Mouse (Mus musculus) MEL-GATA-1-ER (cell line): ENCODE measurements around the gene Trpm3.
"Not testable (repeated sequence)": the region's sequence is repeated elsewhere in the genome, so short reads cannot be mapped to it uniquely, and the experiment has no call there.

Experiments
- DNase-seq: peaks from one replicate; pipeline ENCODE4 v3.0.0-alpha.2; 2012; ENCODE audit warnings: low read depth; ENCODE audit errors: extremely low read depth

Gene Trpm3

GRCm38 (mm10) chr19:22842697-22843096, 703.9 kb downstream of the Trpm3 start:
- DNase-seq: no peak

DNA sequence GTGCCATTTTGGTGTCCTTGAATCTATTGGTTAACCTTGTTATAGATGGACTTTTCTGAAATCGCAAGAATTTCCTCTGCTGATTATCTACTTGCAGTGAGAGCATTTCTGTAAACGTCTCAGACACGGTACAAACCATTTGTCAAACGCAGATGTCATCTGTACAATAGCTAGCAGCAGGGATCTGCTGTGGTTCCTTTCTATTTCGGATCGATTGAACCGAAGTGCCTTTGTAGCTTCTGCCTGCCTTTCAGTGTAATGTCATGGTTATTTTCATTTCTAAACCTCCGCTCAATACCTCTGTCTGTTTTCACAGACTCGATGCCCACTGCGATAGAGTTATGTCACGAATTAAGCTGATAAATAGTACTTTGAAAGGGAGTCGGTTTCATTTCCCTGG, 708.9 kb downstream of the Trpm3 start:
- no peak for DNase-seq

GRCm38 (mm10) chr19:22848251-22848650, 709.4 kb downstream of the Trpm3 start:
- DNase-seq: no peak

DNA sequence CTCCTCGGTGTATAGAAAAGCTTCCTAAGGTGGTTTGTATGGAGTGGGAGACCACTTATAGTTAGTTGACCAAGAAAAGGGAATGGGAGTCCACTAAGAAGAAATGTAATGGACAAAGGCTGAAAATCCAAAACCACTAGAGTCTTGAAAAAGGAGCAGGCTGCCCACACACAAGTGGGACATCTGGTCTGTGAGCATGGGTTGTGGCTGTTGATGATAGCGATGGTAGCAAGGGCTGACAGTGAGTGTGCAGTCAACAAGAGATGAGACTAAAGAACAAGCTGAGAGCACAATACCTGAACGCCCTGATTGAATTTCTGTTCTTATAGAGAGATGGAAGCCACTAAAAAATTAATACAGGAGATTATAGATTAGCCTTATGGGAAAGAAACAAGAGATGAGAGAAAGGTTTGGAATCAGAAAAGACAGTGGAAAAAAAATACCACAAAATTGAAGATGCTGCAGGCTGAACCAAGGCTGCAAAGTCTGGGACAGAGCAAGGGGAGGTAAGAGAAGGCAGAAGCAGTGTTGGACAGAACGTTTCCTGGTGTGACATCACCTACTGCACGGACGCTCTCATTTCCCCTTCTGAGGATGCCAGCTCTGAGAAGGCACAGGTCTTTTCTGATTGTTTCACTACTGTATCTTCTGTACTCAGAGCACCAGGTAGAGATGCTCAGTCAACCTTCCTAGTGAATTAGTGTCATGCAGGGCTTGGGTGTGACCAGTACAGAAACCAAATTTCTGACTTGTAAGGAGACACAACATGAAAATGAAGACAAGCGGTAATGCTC, 710.1 kb downstream of the Trpm3 start:
- DNase-seq: no peak

- not testable (repeated sequence) for DNase-seq
Observed at GRCm38 (mm10) chr19:22851423-22851822, 712.6 kb downstream of the Trpm3 start.

- DNase-seq: no peak
Observed at GRCm38 (mm10) chr19:22859644-22860043, 720.8 kb downstream of the Trpm3 start.

DNA sequence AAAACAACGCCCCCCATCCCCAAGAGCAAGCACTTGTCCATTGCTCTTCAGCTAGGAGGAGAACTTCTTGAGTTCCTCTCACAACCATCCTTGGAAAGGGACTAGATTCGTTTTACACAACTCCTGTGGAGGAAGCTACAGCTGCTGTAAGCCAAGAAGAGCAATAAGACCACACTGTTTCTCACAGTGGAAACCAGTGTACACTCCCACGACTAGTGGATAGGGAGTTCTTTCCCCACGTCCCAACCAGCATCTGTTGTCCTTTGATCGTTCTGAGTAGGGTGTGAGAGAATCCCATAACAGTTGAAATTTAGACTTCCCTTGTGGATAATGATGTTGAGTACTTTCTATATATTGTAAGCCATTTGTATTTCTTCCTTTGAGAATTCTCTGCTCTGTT, 728.6 kb downstream of the Trpm3 start:
- no peak for DNase-seq

- DNase-seq: no peak
Observed at GRCm38 (mm10) chr19:22869853-22870252, 731.0 kb downstream of the Trpm3 start.

DNA sequence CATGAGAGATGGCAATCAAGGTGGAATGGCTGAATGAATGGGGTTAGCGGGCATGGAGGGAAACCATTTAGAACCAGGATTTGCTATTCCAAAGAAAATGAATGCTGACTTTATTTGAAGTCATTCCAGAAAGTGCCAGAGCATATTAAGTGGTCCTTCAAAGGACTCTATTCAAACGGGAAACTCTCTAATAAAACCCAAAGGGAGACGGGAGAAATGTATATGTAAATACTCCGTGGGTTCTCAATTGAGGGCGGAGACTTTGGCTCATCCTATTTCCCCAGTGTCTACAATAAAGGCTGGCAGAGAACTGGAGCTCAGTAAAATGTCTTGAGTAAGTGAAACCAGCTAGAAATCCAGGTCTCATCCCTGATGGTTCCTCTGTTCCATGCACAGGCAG, 733.6 kb downstream of the Trpm3 start:
- no peak for DNase-seq

- no peak for DNase-seq
Observed at GRCm38 (mm10) chr19:22880199-22880598, 741.4 kb downstream of the Trpm3 start.

DNA sequence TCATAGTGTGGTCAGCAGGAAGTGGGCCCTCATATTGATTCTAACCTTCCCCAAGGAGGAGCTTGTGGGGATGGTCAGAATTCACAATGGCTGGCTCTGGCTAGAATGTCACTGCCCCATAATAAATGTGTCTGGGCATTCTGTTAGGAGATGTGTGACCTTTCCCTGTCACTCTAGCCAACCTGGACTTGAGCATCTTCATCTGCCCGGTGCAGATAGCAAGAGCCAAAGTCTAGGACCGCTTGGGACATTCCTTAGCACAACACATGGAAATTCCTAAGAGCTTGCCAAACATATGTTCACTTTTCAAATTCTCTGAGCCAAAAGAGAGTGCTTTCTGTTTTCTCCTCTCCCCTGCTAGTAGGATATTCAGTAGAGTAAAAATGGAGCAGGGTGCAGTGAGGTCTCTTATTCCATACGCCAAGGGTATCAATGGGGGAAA, 743.8 kb downstream of the Trpm3 start:
- DNase-seq: no peak

DNA sequence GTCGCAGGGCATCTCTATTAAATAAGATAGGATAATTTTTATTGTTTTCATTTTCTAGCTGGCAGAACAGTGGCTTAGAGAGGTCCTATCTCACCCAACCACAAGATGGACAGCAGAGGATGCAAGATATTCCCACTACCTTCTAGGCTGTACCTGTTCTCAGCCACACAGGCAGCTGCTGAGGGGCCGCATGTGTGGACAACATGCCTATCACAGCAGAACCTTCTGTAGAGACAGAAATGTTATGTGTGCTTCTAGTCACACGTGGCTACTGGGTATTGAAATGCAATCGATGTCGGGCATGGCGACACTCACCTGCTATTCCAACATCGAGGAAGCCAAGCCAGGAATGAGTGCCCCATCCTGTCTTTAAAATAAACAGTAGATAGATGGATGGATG, 744.3 kb downstream of the Trpm3 start:
- no peak for DNase-seq

DNA sequence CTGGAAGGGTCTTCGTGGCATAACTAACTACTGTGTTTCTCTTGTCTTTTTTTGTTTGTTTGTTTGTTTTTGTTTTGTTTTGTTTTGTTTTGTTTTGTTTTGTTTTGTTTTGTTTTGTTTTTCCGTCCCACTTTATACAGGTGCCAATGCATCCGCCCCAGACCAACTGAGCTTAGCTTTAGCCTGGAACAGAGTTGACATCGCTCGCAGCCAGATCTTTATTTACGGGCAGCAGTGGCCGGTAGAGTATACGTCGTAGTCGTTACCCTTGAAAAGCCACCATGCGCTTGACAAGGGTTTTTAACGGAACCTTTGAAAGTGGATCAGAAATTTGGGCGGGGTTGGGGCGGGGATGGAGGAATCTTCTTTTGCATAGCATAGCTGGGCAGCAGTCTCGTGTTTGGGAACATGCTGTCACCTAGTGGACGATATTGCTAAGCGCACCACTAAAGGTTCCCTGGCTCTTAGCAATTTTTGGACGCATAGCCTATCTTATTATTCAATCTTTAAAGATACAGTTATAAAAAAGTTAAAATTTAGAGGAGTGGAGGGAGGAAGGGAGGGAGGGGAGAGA, 745.0 kb downstream of the Trpm3 start:
- DNase-seq: peak; percentile 5

- no peak for DNase-seq
Observed at GRCm38 (mm10) chr19:22884357-22884756, 745.5 kb downstream of the Trpm3 start.

DNA sequence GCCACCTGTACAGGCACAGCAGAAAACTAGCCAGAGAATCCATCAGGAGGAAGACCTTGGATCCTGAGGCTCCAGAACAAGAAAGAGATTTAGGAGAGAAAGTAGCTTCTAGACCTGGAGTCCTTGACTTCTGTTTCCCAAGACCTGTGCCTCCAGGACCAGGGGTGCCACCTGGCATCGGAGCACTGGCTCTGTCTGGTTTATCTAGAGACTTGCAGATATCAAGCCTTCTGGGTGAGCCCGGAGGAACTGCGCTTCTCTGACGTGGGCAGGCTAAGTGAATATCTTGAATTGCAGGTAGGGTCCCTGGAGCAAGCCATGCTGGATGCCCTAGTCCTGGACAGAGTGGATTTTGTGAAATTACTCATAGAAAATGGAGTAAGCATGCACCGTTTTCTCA, 746.2 kb downstream of the Trpm3 start:
- DNase-seq: no peak

DNA sequence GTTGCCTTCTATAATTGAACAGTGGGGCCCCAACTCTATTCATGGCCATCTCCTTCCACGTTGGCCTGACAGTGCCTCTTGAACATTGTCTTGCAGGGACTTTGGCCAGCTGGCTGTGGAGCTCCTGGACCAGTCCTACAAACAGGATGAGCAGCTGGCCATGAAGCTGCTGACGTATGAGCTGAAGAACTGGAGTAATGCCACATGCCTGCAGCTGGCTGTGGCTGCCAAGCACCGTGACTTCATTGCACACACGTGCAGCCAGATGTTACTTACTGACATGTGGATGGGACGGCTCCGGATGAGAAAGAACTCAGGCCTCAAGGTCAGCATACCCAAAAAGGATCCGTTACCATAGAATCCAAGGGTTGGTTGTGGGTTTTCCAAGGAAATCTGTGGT, 763.0 kb downstream of the Trpm3 start:
- DNase-seq: no peak

- DNase-seq: no peak
Observed at GRCm38 (mm10) chr19:22902386-22902785, 763.5 kb downstream of the Trpm3 start.

DNA sequence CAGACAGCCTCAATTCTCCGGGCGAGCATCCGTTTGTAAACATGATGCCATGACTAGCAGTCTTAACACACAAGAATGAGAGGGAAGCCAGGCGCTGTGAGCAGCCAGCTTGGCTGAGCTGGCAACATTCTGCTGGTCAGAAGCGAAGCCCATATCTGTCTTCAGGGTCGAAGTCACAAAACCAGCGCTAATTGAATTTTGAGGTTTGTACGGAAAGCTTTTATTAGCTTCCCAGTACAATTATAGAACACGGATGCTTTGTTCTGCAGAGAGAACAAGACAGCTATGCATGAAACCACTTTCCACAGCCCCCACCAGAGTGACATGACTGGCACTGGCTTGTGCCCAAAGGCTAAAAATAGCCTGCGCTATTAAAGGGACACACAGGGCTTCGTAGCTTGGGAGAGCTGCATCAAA, 766.2 kb downstream of the Trpm3 start:
- DNase-seq: no peak

- no peak for DNase-seq
Observed at GRCm38 (mm10) chr19:22910686-22911085, 771.8 kb downstream of the Trpm3 start.

DNA sequence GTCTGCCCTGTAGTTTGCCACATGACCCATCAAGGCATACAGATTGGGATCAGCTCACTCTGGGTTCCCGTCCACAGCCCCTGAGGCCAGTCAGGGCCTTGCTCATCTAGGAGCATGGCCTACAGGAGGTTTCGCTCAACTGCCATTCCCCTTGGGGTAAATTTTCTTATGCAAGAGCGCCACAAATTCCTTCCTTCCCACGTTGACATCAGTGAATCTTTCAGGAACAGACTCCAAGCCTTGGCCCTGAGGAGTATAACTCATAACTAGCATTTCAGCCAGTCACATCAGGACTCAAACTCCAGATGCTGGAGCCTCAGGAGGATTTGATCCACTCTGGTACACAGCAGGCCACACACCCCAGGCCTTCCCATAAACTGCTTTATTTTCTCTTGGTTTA, 774.1 kb downstream of the Trpm3 start:
- no peak for DNase-seq

GRCm38 (mm10) chr19:22915868-22916642, 777.2 kb downstream of the Trpm3 start:
- DNase-seq: no peak

- no peak for DNase-seq
Observed at GRCm38 (mm10) chr19:22916643-22917344, 777.9 kb downstream of the Trpm3 start.
